Mouse (Mus musculus): ENCODE measurements around the gene Snupn.

- TF ChIP-seq GATA1 (IDR thresholded peaks at IDR 0.05; ENCODE audit: low read length) (no peak; the same call in 1 of the 2 replicates), TAL1 (IDR thresholded peaks at IDR 0.05; ENCODE audit: low read length) (no peak)
Measured at GRCm38 (mm10) chr9:56950414-56951400, at the start of gene Snupn.
